Mouse (Mus musculus): ENCODE measurements around the gene Lrrc28. TPM values are rescaled to one million over a fixed set of nuclear protein-coding genes. Genes with fewer than 3 reads are reported as not detected.
"Not testable (repeated sequence)": the region's sequence is repeated elsewhere in the genome, so short reads cannot be mapped to it uniquely, and the experiment has no call there.

Lrrc28 gene
- polyA plus RNA-seq, 1 experiment: 44.7 TPM

DNA sequence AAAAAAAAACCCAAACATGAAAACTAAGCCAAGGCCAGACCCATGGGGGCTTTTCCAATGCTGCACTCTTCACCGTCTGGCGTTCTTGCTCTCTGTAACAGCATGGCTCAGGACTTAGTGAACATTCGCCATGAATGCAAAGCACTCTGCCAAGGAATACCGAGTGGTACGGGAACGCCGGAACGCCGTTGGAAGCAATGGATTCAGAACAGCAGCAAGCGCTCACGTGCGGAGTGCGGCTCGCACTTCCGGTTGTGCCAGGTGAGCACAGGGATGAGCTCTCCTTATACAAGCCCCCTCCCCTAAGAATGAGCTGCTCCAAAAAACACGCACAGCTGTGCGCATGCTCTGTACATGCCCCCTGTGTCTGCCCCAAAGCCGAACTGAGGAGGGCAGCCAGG lies 116.2 kb downstream of the Lrrc28 start:
- no peak for TF ChIP-seq POLR2A (IDR thresholded peaks at IDR 0.05; ENCODE audit: borderline replicate concordance, extremely low read depth, insufficient read depth, insufficient read length, poor library complexity, severe bottlenecking)
- TF ChIP-seq CTCF (IDR thresholded peaks at IDR 0.05; ENCODE audit: borderline replicate concordance, extremely low read depth, insufficient read depth, insufficient read length): no peak
- peak; percentile 59 for DNase-seq (ENCODE audit: low read depth)

DNA sequence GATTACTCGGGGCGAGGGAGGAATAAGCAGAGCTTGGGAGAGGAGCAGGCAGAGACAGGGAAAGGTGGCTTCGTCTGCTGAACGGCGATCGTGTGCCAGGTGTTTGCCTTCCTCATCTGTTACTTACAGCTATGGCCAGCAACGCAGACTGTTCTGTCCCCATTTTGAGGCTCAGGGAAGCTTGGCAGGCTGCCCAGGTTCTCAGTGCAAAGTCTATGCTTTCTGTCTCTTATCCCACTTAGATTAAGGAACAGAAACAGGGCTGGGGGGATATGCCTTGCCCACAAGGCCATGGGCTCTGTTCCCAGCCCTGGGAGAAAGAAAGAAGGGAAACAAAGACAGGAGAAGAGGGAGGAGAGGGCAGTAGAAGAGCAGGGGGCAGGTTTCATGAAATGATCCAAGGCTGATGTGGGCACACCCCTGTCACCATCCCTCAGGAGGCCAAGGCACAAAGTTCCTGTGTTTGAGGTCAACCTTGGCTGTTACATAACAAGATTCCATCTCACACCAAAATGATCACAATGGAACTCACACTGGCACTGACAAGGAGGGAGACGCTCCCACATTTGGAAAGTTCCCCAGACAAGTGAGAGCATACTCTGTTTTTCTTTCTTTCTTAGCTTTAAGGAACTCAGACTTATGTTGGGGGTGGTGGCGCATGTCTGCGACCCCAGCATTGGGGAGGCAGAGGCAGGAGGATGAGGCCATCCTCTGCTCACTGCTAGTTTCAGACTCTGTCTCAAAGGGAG lies 116.8 kb downstream of the Lrrc28 start:
- peak; percentile 92 for DNase-seq (ENCODE audit: low read depth)
- TF ChIP-seq CTCF (IDR thresholded peaks at IDR 0.05; ENCODE audit: borderline replicate concordance, extremely low read depth, insufficient read depth, insufficient read length) (no peak), POLR2A (IDR thresholded peaks at IDR 0.05; ENCODE audit: borderline replicate concordance, extremely low read depth, insufficient read depth, insufficient read length, poor library complexity, severe bottlenecking) (no peak)

DNA sequence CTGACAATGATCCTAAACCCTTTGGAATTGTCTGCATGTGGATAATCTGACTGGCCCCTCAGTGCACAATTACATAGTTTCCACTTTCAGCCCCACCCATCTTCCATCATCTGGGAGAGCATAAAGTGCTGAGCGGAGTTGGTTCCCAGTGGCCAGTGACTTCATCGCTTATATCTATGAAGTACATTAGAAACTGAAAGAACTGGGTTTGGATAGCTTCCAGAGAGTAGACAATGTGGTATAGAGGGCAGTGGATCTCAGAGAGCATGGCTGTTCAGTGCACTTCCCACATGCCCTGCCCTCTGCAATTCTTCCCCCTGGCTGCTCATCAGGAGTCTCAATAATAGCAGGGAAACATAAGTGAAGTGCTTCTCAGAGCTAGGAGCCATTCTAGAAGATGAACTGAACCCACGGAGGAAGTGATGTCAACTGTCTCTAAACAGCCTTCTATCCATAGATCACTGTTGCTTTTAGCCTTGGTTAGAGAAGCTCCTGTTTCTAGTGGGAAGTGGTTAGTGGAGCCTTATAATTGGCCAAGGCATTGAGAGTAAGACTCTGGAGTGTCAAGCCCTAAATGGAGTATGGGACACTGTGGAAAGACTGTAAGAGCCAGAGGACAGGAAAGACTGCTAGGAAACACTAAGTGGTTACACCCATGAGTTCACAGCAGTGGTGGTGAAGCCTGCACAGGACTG lies 119.0 kb downstream of the Lrrc28 start:
- no peak for TF ChIP-seq CTCF (IDR thresholded peaks at IDR 0.05; ENCODE audit: borderline replicate concordance, extremely low read depth, insufficient read depth, insufficient read length)
- no peak for TF ChIP-seq POLR2A (IDR thresholded peaks at IDR 0.05; ENCODE audit: borderline replicate concordance, extremely low read depth, insufficient read depth, insufficient read length, poor library complexity, severe bottlenecking)

DNA sequence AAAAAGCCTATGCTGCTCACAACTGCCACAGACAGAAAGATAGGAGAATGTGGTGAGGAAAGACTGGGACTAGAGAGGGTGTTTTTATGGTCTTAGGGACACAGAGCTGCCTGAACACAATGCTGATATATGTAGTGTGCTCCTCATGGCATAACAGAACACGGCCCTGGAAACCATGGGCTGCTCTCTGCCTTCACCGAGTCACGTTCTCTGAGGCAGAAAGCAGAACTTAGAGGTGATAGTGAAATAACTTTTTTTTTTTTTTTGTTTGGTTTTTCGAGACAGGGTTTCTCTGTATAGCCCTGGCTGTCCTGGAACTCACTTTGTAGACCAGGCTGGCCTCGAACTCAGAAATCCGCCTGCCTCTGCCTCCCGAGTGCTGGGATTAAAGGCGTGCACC lies 121.0 kb downstream of the Lrrc28 start:
- not testable (repeated sequence) for DNase-seq (ENCODE audit: low read depth)

More for the DNA sequence above, 119.0 kb downstream of the Lrrc28 start:
- no peak for DNase-seq (ENCODE audit: low read depth)

DNA sequence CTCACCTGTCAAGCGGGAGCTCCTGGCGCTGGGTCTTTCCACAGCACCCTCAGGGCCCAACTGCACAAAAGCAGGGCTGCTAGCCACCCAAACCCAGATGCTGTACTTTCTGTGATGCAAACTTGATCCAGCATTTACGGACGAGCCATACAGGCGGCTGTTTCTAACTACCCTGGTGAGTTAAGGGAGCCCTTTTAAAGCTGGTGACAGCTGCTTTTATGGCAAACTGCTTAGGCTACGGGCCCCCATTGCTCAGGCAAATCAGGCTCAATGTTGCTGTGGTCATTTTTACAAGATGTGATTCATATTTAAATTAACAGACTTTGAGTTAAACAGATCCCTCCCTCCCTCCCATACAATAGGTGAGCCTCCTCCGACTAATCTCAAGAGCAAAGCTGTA lies 121.7 kb downstream of the Lrrc28 start:
- TF ChIP-seq CTCF (IDR thresholded peaks at IDR 0.05; ENCODE audit: borderline replicate concordance, extremely low read depth, insufficient read depth, insufficient read length): no peak
- TF ChIP-seq POLR2A (IDR thresholded peaks at IDR 0.05; ENCODE audit: borderline replicate concordance, extremely low read depth, insufficient read depth, insufficient read length, poor library complexity, severe bottlenecking): no peak
- DNase-seq (ENCODE audit: low read depth): peak; percentile 53

DNA sequence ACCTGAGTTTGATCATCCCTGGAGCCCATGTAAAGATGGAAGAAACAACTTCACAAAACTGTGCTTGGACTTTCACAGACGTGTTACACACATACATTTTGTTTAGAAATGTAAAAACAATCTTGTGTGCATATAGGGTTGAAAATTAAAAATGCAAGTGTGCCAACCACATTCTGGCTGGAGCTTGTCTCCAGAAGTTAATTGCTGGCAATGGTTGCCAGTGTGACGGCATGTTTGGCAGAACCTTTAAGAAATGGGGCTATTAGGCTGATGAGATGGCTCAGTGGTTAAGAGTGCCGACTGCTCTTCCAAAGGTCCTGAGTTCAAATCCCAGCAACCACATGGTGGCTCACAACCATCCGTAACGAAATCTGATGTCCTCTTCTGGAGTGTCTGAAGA lies 123.3 kb downstream of the Lrrc28 start:
- DNase-seq (ENCODE audit: low read depth): peak; percentile 72

DNA sequence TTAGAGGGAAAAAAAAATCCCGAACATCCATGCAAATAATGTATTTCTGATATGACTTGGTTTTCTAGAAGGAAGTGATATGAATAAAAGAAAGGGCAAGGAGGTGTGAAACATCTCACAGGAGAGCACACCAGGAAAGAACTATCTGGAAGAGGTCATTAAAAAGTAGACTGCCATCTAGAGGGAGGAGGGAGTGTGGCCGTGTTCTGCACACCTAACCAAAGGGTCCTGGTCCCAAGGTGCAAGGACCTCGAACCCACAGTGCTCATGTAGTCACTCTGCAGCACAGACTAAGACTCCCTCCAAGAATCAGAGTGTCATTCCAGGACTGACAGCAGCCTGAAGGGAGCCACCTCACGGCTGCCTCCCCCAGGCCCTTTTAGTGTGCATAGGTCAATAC lies 124.1 kb downstream of the Lrrc28 start:
- no peak for DNase-seq (ENCODE audit: low read depth)
- TF ChIP-seq POLR2A (IDR thresholded peaks at IDR 0.05; ENCODE audit: borderline replicate concordance, extremely low read depth, insufficient read depth, insufficient read length, poor library complexity, severe bottlenecking): no peak
- TF ChIP-seq CTCF (IDR thresholded peaks at IDR 0.05; ENCODE audit: borderline replicate concordance, extremely low read depth, insufficient read depth, insufficient read length): peak; percentile 35; the same call in 1 of the 2 replicates

DNA sequence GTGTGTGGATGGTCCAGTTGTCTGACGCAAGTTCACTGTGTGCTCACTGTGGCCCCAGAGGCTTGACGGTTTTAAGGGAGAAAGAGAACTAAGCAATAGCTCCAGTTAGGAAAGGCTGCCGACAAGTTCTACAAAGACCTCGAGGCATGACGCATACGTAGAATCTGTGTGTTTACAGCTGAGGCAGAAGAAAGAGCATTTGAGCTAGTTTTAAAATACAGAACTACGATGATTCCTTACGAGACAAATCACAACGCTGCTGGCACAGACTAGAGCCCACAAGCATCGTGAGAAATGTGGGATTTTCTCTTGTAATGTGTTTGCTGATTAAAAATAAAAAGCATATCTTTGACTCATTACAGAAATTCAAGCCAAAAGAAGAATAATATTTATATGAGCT lies 125.1 kb downstream of the Lrrc28 start:
- DNase-seq (ENCODE audit: low read depth): no peak
- TF ChIP-seq POLR2A (IDR thresholded peaks at IDR 0.05; ENCODE audit: borderline replicate concordance, extremely low read depth, insufficient read depth, insufficient read length, poor library complexity, severe bottlenecking) (no peak), CTCF (IDR thresholded peaks at IDR 0.05; ENCODE audit: borderline replicate concordance, extremely low read depth, insufficient read depth, insufficient read length) (no peak)

DNA sequence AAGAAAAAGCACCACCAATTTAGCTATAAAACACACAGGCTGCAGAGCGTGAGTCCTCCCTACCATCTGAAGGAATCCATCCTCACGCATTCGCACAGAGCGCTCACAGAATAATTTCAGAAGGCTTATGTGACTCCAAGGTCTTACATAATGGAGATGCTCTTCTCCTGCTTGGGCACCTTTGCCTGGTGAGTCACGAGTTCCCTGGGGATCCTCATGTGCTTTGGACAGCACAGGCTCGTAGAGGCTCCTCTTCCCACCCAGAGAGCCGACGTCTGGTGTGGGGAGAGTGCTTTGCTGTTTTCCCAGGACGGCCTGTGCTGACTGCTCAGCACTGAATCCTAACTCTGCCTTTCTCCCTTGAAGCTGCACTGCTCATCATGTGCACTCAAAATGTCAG lies 129.4 kb downstream of the Lrrc28 start:
- no peak for DNase-seq (ENCODE audit: low read depth)

DNA sequence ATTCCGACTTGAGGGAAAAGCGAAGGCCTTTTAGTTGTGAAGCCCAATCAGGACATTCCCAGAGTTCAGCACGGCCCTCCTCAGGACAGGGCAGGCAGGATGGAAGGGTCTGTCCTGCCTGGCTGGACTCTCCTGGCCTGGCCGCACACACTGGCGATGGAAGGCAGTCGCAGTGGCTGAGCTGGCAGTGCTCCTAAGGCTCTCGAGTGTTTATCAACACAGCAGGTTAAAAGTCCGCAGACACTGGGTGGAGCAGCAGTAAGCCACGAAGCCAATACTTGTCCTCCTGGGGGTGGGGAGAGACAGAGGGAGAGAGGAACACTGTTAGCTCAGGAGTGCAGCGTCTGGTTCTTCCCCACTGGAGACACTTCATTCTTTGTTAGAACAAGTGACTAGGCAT lies 130.2 kb downstream of the Lrrc28 start:
- TF ChIP-seq CTCF (IDR thresholded peaks at IDR 0.05; ENCODE audit: borderline replicate concordance, extremely low read depth, insufficient read depth, insufficient read length) (no peak), POLR2A (IDR thresholded peaks at IDR 0.05; ENCODE audit: borderline replicate concordance, extremely low read depth, insufficient read depth, insufficient read length, poor library complexity, severe bottlenecking) (no peak)
- DNase-seq (ENCODE audit: low read depth): no peak

More for the DNA sequence above, 129.4 kb downstream of the Lrrc28 start:
- no peak for TF ChIP-seq CTCF (IDR thresholded peaks at IDR 0.05; ENCODE audit: borderline replicate concordance, extremely low read depth, insufficient read depth, insufficient read length)
- no peak for TF ChIP-seq POLR2A (IDR thresholded peaks at IDR 0.05; ENCODE audit: borderline replicate concordance, extremely low read depth, insufficient read depth, insufficient read length, poor library complexity, severe bottlenecking)

DNA sequence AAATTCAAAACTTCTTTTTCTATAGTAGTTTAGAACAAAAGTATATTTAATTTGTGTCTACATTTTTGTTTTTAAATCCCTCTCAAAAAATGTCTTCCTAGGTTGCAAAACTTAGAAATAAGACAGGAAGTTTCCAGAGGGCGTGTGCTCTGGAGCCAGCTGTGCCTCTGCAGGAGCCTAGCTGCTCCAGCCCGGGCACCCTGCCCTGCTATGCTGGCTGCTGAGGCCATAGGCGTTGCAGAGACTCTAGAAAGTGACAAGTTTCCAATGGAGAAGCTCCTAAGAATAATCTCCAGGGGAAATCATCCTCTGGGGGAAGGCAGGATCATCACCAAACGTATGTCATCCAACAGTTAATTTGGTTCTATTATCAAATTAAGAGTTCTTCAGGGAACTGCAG lies 130.7 kb downstream of the Lrrc28 start:
- no peak for TF ChIP-seq CTCF (IDR thresholded peaks at IDR 0.05; ENCODE audit: borderline replicate concordance, extremely low read depth, insufficient read depth, insufficient read length)

DNA sequence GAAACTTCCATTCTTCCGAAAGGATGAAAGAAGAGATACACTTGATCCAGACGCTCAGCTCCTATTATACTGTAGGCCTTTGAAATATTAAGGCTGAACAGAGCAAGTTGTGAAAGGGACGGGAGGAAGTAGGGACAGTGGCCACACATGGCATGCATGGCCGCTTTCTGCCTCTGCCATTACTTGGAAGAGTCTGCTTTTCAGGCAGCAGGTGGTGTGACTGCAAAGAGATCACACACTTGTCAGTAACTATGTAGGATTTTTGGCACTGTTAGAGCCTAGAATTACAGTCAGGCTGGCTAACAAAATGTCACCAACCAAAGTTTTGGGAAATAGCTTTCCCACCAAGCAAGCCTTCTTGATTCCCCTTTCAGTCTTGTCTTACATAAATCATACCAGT lies 131.4 kb downstream of the Lrrc28 start:
- peak; percentile 49 for DNase-seq (ENCODE audit: low read depth)
- TF ChIP-seq POLR2A (IDR thresholded peaks at IDR 0.05; ENCODE audit: borderline replicate concordance, extremely low read depth, insufficient read depth, insufficient read length, poor library complexity, severe bottlenecking) (no peak), CTCF (IDR thresholded peaks at IDR 0.05; ENCODE audit: borderline replicate concordance, extremely low read depth, insufficient read depth, insufficient read length) (no peak)

More for the DNA sequence above, 130.7 kb downstream of the Lrrc28 start:
- DNase-seq (ENCODE audit: low read depth): no peak
